Mouse (Mus musculus) naive thymus-derived CD4-positive, alpha-beta T cell, adult 2 months (primary cell): Measurements from ENCODE around the gene Foxp1.
A peak's percentile ranks its signal among the peaks of the same experiment; 100 is the strongest.

Source experiments
- DNase-seq: peaks from one replicate; pipeline ENCODE4 v3.0.0-alpha.2; 2011; ENCODE audit warnings: low read depth

Gene Foxp1

GRCm38 (mm10) chr6:99522359-99523108 is at the start of gene Foxp1:
Gene Foxp1 (minus strand): TSS chr6:99522721.
- DNase-seq: peak; percentile 90

DNA sequence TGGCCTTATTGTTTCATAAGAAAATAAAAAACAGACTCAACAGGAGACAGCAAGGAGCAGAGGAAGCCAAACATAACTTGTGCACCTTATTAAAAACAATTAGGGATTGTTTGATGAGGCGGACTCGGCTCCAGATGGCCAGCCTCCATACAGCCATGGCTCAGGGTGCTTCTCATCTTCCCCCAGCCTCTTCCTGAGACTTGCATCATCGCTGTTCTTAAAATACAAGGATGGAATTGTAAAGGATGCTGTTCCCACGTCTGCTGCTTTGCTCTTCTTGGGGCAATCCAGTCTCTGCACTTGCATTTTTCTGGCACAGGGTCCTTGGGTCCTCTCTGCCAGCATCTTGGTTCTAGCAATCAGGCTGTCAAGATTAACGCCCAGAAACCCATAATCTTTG is 49.5 kb upstream of the Foxp1 start:
- no peak for DNase-seq

DNA sequence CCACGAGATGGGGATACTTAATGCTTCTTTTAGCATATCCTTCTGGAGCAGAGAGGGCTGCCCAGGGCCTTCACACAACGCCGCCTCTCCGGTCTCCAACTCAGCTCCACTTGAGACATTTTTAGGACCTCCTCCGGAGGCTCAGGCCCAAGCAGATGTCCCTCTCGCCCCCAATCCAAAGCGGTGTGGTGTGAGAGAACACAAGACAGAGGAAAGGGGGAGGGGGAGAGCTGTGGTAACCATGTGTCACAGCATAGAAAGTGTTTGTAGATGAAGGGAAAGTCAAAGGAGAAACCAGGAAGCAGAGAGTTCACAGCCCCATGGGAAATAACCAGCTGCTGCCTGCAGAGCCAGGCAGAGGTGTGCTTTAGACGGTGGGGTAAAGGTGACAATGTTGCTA is 44.4 kb upstream of the Foxp1 start:
- no peak for DNase-seq

DNA sequence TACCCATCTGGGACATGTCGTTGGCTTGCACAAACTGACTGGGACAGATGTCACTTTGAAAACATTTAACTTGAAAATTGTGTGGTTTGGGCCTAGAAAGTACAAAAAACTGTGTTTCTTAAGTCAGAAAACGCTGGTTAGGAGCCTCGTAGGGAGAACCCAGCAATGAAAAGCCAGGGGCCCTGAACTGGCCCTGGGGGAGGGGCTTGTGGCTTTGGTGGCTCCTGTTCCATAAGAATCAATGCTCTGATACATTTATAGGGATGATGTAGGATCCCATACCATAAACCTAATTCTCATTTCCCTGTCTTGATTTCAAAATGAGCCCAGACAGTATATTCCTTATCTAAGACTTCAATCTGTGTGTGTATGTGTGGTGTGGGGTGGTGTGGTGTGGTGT is 42.2 kb upstream of the Foxp1 start:
- no peak for DNase-seq

DNA sequence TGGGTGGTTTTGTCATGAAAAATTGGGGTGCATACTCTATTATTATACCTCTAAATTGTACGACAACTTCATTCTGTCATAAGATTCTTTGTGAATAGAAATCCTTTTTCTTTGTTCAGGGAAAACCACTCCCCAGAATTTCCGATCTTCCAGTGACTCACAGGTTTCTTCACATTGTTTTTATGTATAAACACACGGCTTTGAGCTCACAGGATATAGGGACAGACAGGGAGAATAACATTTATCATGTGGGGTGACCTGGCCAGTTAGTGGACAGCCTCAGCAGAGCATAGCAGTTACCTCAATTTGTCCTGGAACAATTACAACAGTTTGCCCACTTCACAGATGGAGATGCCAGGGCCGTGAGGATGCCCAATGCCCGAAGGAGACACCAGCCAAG is 34.4 kb upstream of the Foxp1 start:
- no peak for DNase-seq

- no peak for DNase-seq
These were observed 30.3 kb upstream of the Foxp1 start for GRCm38 (mm10) chr6:99552816-99553215.

- no peak for DNase-seq
These were observed 23.9 kb upstream of the Foxp1 start for GRCm38 (mm10) chr6:99546416-99546815.

GRCm38 (mm10) chr6:99545437-99545836 is 22.9 kb upstream of the Foxp1 start:
- no peak for DNase-seq

DNA sequence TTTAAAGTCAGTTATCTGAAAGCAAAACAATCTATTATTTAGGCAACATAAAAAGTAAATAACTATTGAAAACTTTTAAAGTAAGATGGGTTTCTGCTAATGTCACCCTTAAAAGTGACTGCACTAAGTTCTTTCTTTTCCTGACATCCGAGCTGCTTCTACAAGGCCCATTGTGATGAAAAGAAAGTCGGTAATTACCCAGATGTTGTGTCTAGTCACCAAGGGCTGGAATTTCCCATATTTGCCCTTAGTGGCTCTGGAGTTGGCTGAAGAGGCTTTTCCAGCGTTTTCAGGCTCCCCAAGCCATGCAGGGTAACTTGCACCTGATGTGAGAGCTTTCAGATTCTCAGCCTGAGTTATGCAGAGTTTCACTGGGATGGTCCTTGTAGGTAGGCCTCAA is 18.6 kb upstream of the Foxp1 start:
- no peak for DNase-seq

DNA sequence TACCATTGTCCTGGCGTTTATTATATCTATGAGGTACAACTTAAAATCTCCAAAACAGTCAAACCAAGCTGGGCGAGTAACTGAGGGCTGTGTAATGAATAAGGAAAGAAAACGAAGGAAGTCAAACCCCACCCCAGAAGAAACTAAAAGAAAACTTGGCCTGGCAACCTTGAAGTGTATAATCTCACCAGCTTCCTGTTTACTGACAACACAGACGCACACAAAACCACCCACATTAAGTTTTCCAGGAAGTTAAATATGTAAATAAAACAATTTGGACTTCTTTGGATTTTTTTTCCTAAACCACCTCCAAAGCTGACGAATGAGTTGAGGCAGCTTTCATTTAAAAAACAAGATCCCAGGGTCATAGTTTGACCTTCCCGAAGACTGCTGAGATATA is 18.1 kb upstream of the Foxp1 start:
- DNase-seq: no peak

DNA sequence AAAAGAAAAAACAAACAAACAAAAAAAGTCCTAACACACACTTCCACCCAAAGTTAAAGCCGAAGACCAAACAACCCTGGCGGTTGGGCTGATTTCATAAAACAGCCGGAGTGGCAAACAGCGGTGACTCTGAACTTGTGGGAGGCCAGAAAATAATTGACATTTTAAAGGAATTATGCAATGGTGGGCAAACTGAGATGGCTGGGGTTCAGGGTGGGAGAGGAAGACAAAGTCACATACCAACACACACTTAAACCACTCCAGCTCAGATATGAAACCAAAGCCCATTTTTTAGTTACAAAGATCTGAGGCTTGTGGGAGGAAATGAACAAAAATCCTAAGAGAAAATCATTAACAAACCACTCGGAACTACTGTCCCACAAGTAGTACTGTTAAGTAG is 17.6 kb upstream of the Foxp1 start:
- no peak for DNase-seq

- DNase-seq: no peak
These were observed 15.8 kb upstream of the Foxp1 start for GRCm38 (mm10) chr6:99538194-99538941.

DNA sequence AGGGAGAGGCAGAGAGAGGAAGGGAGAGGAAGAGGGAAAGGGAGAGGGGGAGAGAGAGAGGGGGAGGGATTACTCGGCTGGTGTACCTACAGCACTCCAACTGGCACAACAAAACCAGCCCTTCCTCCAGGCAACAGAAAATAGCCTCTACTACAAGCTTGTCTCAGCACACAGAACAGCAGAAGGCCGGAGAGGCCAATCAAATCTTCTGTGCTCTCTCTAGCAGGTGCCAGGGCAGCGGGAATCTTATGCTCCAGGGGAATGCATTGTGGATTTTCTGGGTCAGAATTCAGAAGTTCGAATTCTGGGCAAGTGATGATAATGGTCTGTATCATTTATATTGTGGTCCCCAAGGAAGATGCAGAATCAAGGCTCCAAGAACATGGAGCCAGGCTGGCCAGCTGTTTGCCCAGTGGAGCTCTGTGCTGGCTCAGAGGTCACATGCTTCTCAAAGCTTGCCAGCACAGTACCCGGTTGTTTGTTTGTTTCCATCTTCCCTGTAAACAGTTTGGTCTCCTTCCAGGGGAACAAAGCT is 11.8 kb upstream of the Foxp1 start:
- no peak for DNase-seq

DNA sequence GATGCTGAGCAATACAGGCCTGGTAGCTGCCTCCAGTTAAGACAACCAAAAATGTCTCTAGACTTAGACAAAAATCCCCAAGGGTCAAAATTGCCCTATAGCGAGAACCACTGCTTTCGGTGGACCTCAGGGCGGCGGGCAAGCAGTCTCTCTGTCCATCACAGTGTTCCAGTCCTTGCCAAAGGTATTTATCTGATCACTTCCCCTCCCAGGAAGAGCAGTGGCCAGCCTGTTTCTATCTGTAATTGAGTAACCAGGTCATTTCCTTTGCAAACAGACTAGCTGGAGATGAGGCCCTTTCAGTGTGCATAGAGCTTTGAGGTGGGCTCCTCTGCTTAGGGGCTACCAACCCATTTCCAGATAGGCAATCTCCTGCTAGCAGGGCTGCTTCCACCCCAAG is 9.9 kb upstream of the Foxp1 start:
- DNase-seq: no peak

DNA sequence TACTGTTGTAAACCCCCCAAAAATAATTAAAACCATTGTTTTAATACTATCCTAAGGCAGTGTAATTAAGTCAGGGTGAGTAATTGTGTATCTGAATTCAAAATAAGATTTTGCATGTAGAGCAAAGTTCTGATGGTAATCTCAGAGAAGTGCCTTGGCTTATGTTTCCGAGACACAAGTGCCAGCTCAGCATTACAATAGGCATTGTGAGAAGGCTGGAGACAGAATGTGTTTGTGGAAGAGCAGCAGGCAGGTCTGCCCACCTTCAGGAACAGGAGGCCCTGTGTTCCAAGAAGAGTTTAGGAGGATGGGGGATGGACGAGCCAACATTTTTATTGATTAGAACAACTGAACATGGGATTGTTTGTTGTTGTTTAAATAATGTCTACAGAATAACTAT is 6.5 kb upstream of the Foxp1 start:
- DNase-seq: no peak

DNA sequence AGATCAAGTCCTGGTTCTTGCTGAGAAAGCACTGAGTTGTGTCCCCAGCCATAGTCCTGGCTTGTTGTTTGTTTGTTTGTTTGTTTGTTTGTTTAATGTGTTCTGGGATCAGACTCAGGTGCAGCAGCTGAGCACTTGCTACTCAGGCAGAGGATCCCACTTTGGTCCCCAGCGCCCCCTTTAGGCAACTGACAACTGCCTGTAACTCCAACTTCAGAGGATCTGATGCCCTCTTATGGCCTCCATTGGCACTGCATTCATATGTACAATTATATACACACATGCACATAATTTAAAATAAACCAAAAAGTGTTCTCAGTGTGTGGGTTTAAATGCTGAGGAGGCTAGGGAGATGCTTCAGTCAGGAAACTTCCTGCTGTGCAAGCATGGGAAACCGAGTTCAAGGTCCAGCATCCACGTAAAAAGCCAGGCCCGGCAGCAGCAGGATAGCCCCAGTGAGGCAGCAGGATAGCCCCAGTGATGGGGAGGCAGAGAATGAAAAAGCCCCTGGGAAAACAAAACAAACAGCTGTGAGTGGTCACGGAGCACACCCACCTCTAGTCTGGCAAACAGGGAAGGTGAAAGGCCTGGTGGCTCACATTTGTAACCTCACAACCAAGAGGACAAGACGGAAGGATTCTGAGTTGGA is 5.1 kb upstream of the Foxp1 start:
- DNase-seq: peak; percentile 26

- peak; percentile 72 for DNase-seq
These were observed 2.8 kb upstream of the Foxp1 start for GRCm38 (mm10) chr6:99525351-99525750.

GRCm38 (mm10) chr6:99523679-99524370 is 1.3 kb upstream of the Foxp1 start:
- peak; percentile 32 for DNase-seq

DNA sequence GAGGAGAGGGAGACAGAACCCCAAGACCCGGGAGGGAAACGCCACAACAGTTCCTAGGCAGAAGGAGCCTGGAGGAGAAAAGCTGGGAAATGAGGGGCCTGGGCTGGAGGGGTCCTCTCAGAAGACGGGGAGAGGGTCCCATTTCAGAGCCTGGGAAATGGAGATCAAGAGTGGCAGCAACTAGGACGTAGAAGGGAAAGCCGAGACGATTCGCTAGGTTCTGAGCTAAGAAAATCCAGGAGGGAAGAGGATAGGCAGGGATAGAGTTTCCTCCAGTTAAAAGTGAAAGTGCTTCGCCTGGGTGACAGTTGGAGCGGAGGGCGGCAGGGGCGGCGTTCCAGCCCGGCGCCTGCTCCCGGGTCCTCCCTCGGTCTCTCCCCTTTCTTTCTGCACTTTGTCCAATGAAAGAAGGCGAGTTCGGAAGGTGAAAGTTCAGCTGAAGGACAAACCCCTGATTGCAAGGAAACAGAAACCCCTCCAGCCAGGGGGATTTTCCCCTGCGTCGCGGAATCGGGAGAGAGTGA is 650 bp upstream of the Foxp1 start:
- DNase-seq: peak; percentile 63

DNA sequence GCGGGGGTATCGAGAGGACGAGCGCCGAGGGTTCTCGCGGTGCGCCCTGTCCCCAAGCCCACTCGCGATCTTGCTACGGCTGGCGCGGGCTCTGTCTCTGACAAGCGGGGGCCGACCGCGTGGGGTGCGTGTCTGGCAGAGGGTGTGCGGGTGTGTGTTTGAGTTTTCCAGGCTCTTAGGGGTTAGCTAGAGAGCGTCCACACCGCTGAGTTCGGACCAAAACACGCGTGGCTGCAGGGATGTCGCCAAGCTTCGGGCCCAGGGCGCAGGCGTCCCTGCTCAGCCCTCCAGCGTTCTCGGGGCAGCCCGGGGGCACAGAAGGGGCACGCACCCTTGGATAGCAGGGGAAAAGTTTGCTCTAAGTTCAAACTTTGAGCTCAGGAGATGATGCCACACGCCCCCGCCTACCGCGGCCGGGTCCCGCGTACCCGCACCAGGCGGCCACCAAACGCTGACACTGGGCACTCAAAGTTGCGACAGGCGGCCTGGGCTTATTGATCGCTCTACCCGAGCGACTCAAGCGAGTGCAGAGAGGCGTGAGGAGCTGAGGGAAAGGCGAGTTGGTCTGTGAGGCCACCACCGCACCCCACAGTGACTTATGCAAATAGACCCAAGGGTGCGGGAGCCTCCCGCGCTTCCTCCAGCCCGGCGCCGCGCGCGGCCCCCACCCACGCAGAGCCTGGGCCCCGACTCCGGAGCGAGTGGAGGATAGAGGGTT is 721 bp downstream of the Foxp1 start:
- DNase-seq: peak; percentile 59

GRCm38 (mm10) chr6:99521038-99521640 is 1.4 kb downstream of the Foxp1 start:
- peak; percentile 54 for DNase-seq
